Mouse (Mus musculus): ENCODE results near the gene Ccnjl. TPM values are rescaled to one million over a fixed set of nuclear protein-coding genes. Genes with fewer than 3 reads are reported as not detected.

The Ccnjl gene
- total RNA-seq, 2 experiments from 2014 or later: not detected

- ATAC-seq (replicated peaks; ENCODE audit: poor library complexity, severe bottlenecking): no peak
These were observed 89.3 kb downstream of the Ccnjl start for GRCm38 (mm10) chr11:43617924-43618323.

- no peak for ATAC-seq (replicated peaks; ENCODE audit: poor library complexity, severe bottlenecking)
These were observed 89.8 kb downstream of the Ccnjl start for GRCm38 (mm10) chr11:43618403-43618802.

- no peak for ATAC-seq (replicated peaks; ENCODE audit: poor library complexity, severe bottlenecking)
These were observed 93.2 kb downstream of the Ccnjl start for GRCm38 (mm10) chr11:43621769-43622168.

- ATAC-seq (replicated peaks; ENCODE audit: poor library complexity, severe bottlenecking): no peak
These were observed 95.8 kb downstream of the Ccnjl start for GRCm38 (mm10) chr11:43624341-43624740.

GRCm38 (mm10) chr11:43626300-43626926 is 97.8 kb downstream of the Ccnjl start:
- ATAC-seq (replicated peaks; ENCODE audit: poor library complexity, severe bottlenecking): 0 out of 2 replicates have a peak, but pooled peaks have one; percentile 9

GRCm38 (mm10) chr11:43626927-43627645 is 98.5 kb downstream of the Ccnjl start:
- no peak for ATAC-seq (replicated peaks; ENCODE audit: poor library complexity, severe bottlenecking)

- no peak for ATAC-seq (replicated peaks; ENCODE audit: poor library complexity, severe bottlenecking)
These were observed 103.1 kb downstream of the Ccnjl start for GRCm38 (mm10) chr11:43631645-43632044.

GRCm38 (mm10) chr11:43632566-43632965 is 104.0 kb downstream of the Ccnjl start:
- peak; percentile 89 for ATAC-seq (replicated peaks; ENCODE audit: poor library complexity, severe bottlenecking)

GRCm38 (mm10) chr11:43633165-43633564 is 104.6 kb downstream of the Ccnjl start:
- no peak for ATAC-seq (replicated peaks; ENCODE audit: poor library complexity, severe bottlenecking)

- peak; percentile 57 for ATAC-seq (replicated peaks; ENCODE audit: poor library complexity, severe bottlenecking)
These were observed 105.2 kb downstream of the Ccnjl start for GRCm38 (mm10) chr11:43633658-43634401.

Other genes starting within 250 kb of the Ccnjl start
- gene Pttg1, start 102.5 kb upstream of the Ccnjl start, total RNA-seq (2014; fragmentation: Nextera tagmentation): 57.8 and 90.6 TPM in 2 replicates
- 58.6 and 63.3 TPM in 2 replicates for gene Pttg1, start 102.5 kb upstream of the Ccnjl start, total RNA-seq (2017)
- gene Slu7, start 95.0 kb upstream of the Ccnjl start, total RNA-seq (2014; fragmentation: Nextera tagmentation): 24.6 and 26.3 TPM in 2 replicates
- 82.8 and 112 TPM in 2 replicates for gene Slu7, start 95.0 kb upstream of the Ccnjl start, total RNA-seq (2017)
- gene C1qtnf2, start 54.5 kb upstream of the Ccnjl start, total RNA-seq (2014; fragmentation: Nextera tagmentation): not detected in 2 replicates
- not detected in 2 replicates for gene C1qtnf2, start 54.5 kb upstream of the Ccnjl start, total RNA-seq (2017)
- gene 4933415A04Rik, start 58.3 kb downstream of the Ccnjl start, total RNA-seq (2014; fragmentation: Nextera tagmentation): not detected in 2 replicates
- gene 4933415A04Rik, start 58.3 kb downstream of the Ccnjl start, total RNA-seq (2017): not detected in 2 replicates
- gene Fabp6, start 72.8 kb downstream of the Ccnjl start, total RNA-seq (2014; fragmentation: Nextera tagmentation): not detected in 2 replicates
- gene Fabp6, start 72.8 kb downstream of the Ccnjl start, total RNA-seq (2017): not detected in 2 replicates
- 39.0 and 48.2 TPM in 2 replicates for gene Pwwp2a, start 153.2 kb downstream of the Ccnjl start, total RNA-seq (2014; fragmentation: Nextera tagmentation)
- gene Pwwp2a, start 153.2 kb downstream of the Ccnjl start, total RNA-seq (2017): 29.1 and 42.0 TPM in 2 replicates
- gene Ttc1, start 219.2 kb downstream of the Ccnjl start, total RNA-seq (2014; fragmentation: Nextera tagmentation): 50.8 and 53.2 TPM in 2 replicates
- 61.2 and 71.2 TPM in 2 replicates for gene Ttc1, start 219.2 kb downstream of the Ccnjl start, total RNA-seq (2017)

Measured in granulocyte monocyte progenitor cell, adult 5-6 weeks (primary cell).